Mouse (Mus musculus) naive thymus-derived CD4-positive, alpha-beta T cell, adult 2 months (primary cell): ENCODE results near the gene Fam187b.

Source experiments
- DNase-seq: peaks from one replicate; pipeline ENCODE4 v3.0.0-alpha.2; 2011; ENCODE audit warnings: low read depth

Fam187b gene

GRCm38 (mm10) chr7:31008889-31009288, 35.3 kb downstream of the Fam187b start:
- DNase-seq: no peak

- DNase-seq: no peak
Measured at GRCm38 (mm10) chr7:31012971-31013370, 39.4 kb downstream of the Fam187b start.

- DNase-seq: peak; percentile 39
Measured at GRCm38 (mm10) chr7:31017104-31017901, 43.7 kb downstream of the Fam187b start.

GRCm38 (mm10) chr7:31028609-31029008, 55.0 kb downstream of the Fam187b start:
- peak; percentile 48 for DNase-seq

GRCm38 (mm10) chr7:31030717-31031116, 57.1 kb downstream of the Fam187b start:
- DNase-seq: peak; percentile 54

GRCm38 (mm10) chr7:31031731-31032130, 58.1 kb downstream of the Fam187b start:
- peak; percentile 55 for DNase-seq

- peak; percentile 84 for DNase-seq
Measured at GRCm38 (mm10) chr7:31033409-31034165, 60.0 kb downstream of the Fam187b start.

GRCm38 (mm10) chr7:31034789-31035188, 61.2 kb downstream of the Fam187b start:
- DNase-seq: peak; percentile 89

- DNase-seq: no peak
Measured at GRCm38 (mm10) chr7:31035291-31035690, 61.7 kb downstream of the Fam187b start.

GRCm38 (mm10) chr7:31036917-31037316, 63.3 kb downstream of the Fam187b start:
- peak; percentile 63 for DNase-seq

- DNase-seq: peak; percentile 76
Measured at GRCm38 (mm10) chr7:31037675-31038074, 64.1 kb downstream of the Fam187b start.

- DNase-seq: peak; percentile 54
Measured at GRCm38 (mm10) chr7:31039011-31039410, 65.4 kb downstream of the Fam187b start.
